Mouse (Mus musculus) adrenal gland, adult 18-20 months (tissue): Measurements from ENCODE around the gene Rngtt. TPM values are rescaled to one million over a fixed set of nuclear protein-coding genes. Genes with fewer than 3 reads are reported as not detected.
"Not testable (repeated sequence)": the region's sequence is repeated elsewhere in the genome, so short reads cannot be mapped to it uniquely, and the experiment has no call there.

Source experiments
- DNase-seq, 2 experiments: peaks; one replicate each; pipeline ENCODE4 v3.0.0; 2021 to 2022; ENCODE audit warnings: low spot score in 2 of 2
- total RNA-seq, 2 experiments: library from RNA; stranded (reverse); gene quantifications; 1 replicate in 1 of 2; 2 replicates in 1 of 2; pipeline ENCODE4 v1.2.3; 2021

The Rngtt gene
- total RNA-seq, 2 experiments from 2014 or later: 29.8 to 34.0 TPM

GRCm38 (mm10) chr4:33307146-33307545, 3.0 kb upstream of the Rngtt start:
- no peak for DNase-seq

- DNase-seq: no peak
Observed at GRCm38 (mm10) chr4:33310840-33311437, 828 bp downstream of the Rngtt start.

GRCm38 (mm10) chr4:33314150-33314549, 4.0 kb downstream of the Rngtt start:
- DNase-seq: not testable (repeated sequence)

- no peak for DNase-seq
Observed at GRCm38 (mm10) chr4:33315840-33316239, 5.7 kb downstream of the Rngtt start.

- DNase-seq: no peak
Observed at GRCm38 (mm10) chr4:33331147-33331546, 21.0 kb downstream of the Rngtt start.

- no peak for DNase-seq
Observed at GRCm38 (mm10) chr4:33332956-33333455, 22.9 kb downstream of the Rngtt start.

GRCm38 (mm10) chr4:33337999-33338398, 27.9 kb downstream of the Rngtt start:
- DNase-seq: peak in 1 of 2 experiments; percentile 38

- DNase-seq: no peak
Observed at GRCm38 (mm10) chr4:33342877-33343731, 33.0 kb downstream of the Rngtt start.

GRCm38 (mm10) chr4:33343732-33344057, 33.6 kb downstream of the Rngtt start:
- no peak for DNase-seq

GRCm38 (mm10) chr4:33363451-33363850, 53.3 kb downstream of the Rngtt start:
- no peak for DNase-seq

- DNase-seq: no peak
Observed at GRCm38 (mm10) chr4:33374916-33375315, 64.8 kb downstream of the Rngtt start.

GRCm38 (mm10) chr4:33377642-33378041, 67.5 kb downstream of the Rngtt start:
- DNase-seq: no peak

GRCm38 (mm10) chr4:33378894-33379293, 68.8 kb downstream of the Rngtt start:
- DNase-seq: peak in 1 of 2 experiments; percentile 8

GRCm38 (mm10) chr4:33388899-33389298, 78.8 kb downstream of the Rngtt start:
- DNase-seq: no peak

GRCm38 (mm10) chr4:33390660-33391059, 80.5 kb downstream of the Rngtt start:
- DNase-seq: no peak

GRCm38 (mm10) chr4:33393437-33393836, 83.3 kb downstream of the Rngtt start:
- DNase-seq: no peak

- DNase-seq: peak; percentile 74 to 80
Observed at GRCm38 (mm10) chr4:33396222-33397176, 86.4 kb downstream of the Rngtt start.

GRCm38 (mm10) chr4:33405723-33406293, 95.7 kb downstream of the Rngtt start:
- DNase-seq: no peak

GRCm38 (mm10) chr4:33413791-33414190, 103.7 kb downstream of the Rngtt start:
- no peak for DNase-seq

- DNase-seq: no peak
Observed at GRCm38 (mm10) chr4:33414781-33415180, 104.7 kb downstream of the Rngtt start.

GRCm38 (mm10) chr4:33417391-33417790, 107.3 kb downstream of the Rngtt start:
- no peak for DNase-seq
